Mouse (Mus musculus) kidney, postnatal 0 days (tissue): ENCODE data around the gene Ccl2. TPM values are rescaled to one million over a fixed set of nuclear protein-coding genes. Genes with fewer than 3 reads are reported as not detected.
A peak's percentile ranks its signal among the peaks of the same experiment; 100 is the strongest.

Experiments used
- ATAC-seq: fragments of 200-750 bp; cut with Nextera tagmentation; replicated peaks from 2 replicates; pipeline ENCODE4 v1.8.0; 2017; ENCODE audit warnings: low read depth, moderate number of reproducible peaks, moderate TSS enrichment, moderate library complexity; ENCODE audit not compliant: low FRiP score
- DNase-seq: peaks from one replicate; pipeline ENCODE4 v3.0.0-alpha.2; 2016; ENCODE audit warnings: low spot score
- H3K27ac ChIP-seq: fragments of 300-500 bp; sonication (generic); 2 replicates; pipeline ENCODE4 v1.5.1; 2014; ENCODE audit warnings: mild to moderate bottlenecking
- H3K27me3 ChIP-seq: fragments of 300-500 bp; sonication (generic); 2 replicates; pipeline ENCODE4 v1.6.1; 2014; ENCODE audit warnings: low read length, mixed read lengths; ENCODE audit not compliant: insufficient read depth
- H3K36me3 ChIP-seq: fragments of 300-500 bp; sonication (generic); 2 replicates; pipeline ENCODE4 v1.6.1; 2014; ENCODE audit warnings: low read length, mixed read lengths; ENCODE audit not compliant: insufficient read depth
- H3K4me1 ChIP-seq: fragments of 300-500 bp; sonication (generic); replicated peaks from 2 replicates; pipeline ENCODE4 v1.6.1; 2014; ENCODE audit warnings: antibody characterized with exemption, low read length, mixed read lengths; ENCODE audit not compliant: insufficient read depth
- H3K4me2 ChIP-seq: fragments of 300-500 bp; sonication (generic); 2 replicates; pipeline ENCODE4 v1.6.1; 2014; ENCODE audit warnings: mild to moderate bottlenecking, low read length, moderate library complexity, mixed read lengths
- H3K4me3 ChIP-seq: fragments of 300-500 bp; sonication (generic); replicated peaks from 2 replicates; pipeline ENCODE4 v1.5.1; 2014; ENCODE audit warnings: low read depth, low read length
- H3K9ac ChIP-seq: fragments of 300-500 bp; sonication (generic); 2 replicates; pipeline ENCODE4 v1.6.1; 2014; ENCODE audit warnings: low read depth, low read length
- H3K9me3 ChIP-seq: fragments of 300-500 bp; sonication (generic); replicated peaks from 2 replicates; pipeline ENCODE4 v1.6.1; 2016; ENCODE audit warnings: low read length, inconsistent platforms, mixed read lengths
- CTCF ChIP-seq: IDR thresholded peaks from 2 replicates; pipeline ENCODE4 v1.5.1; 2016; ENCODE audit warnings: antibody characterized with exemption, low read depth, mild to moderate bottlenecking, moderate library complexity
- WGBS: fragments of 180-500 bp; shearing (Covaris S2); extraction: QIAGEN DNeasy Blood & Tissue Kit; methylation state at CpG from one replicate; pipeline ENCODE4 v1.1.7; 2014; 5-methylcytosine and 5-hydroxymethylcytosine counted together
- polyA plus RNA-seq: library from polyadenylated mRNA; unstranded; fragments of >200 nt; fragmentation: Nextera tagmentation; extraction: Ambion mirVana; gene quantifications from 2 replicates; pipeline ENCODE4 v1.2.1, GENCODE M21; 2015

Gene Ccl2
- polyA plus RNA-seq, result 2.1 and 2.4 TPM in 2 replicates

GRCm38 (mm10) chr11:82035356-82035755, at the start of gene Ccl2:
Ccl2 (plus strand) TSS chr11:82035571.
- no peak within 1 kb of the TSS for H3K4me3 ChIP-seq
- ATAC-seq (no peak), DNase-seq (no peak)
- H3K9me3 ChIP-seq, result no peaks in the 10 kb centered on the region
- H3K4me2 ChIP-seq, result no peak within 1 kb of the TSS
- no peaks in the 10 kb centered on the region for H3K27me3 ChIP-seq
- H3K4me1 ChIP-seq, result peaks cover 3% of the 10 kb centered on the region; the same call in 1 of the 2 replicates
- no peak within 1 kb of the TSS for H3K9ac ChIP-seq
- TF ChIP-seq CTCF, result no peak
- H3K27ac ChIP-seq, result no peak within 1 kb of the TSS
- WGBS, result 36% methylated on average over 5 of the region's 5 CpGs
- no peaks in the 10 kb centered on the region for H3K36me3 ChIP-seq

- H3K27me3 ChIP-seq, result no peaks in the 10 kb centered on the region
- DNase-seq (peak; percentile 78), ATAC-seq (no peak)
- no peak overlapping the region for H3K9ac ChIP-seq
- no peaks in the 10 kb centered on the region for H3K4me1 ChIP-seq
- no peak overlapping the region for H3K4me3 ChIP-seq
- no peaks in the 10 kb centered on the region for H3K9me3 ChIP-seq
- H3K4me2 ChIP-seq, result no peak overlapping the region
- no peak overlapping the region for H3K27ac ChIP-seq
- peak; percentile 100 for TF ChIP-seq CTCF
- H3K36me3 ChIP-seq, result no peaks in the 10 kb centered on the region
- WGBS, result 53% methylated on average over 10 of the region's 10 CpGs
These were observed 39.1 kb upstream of the Ccl2 start for GRCm38 (mm10) chr11:81996172-81996841.

GRCm38 (mm10) chr11:81997085-81997484, 38.3 kb upstream of the Ccl2 start:
- DNase-seq (no peak), ATAC-seq (no peak)
- no peak overlapping the region for H3K9ac ChIP-seq
- no peaks in the 10 kb centered on the region for H3K9me3 ChIP-seq
- WGBS, result 83% methylated on average over 5 of the region's 5 CpGs
- no peaks in the 10 kb centered on the region for H3K36me3 ChIP-seq
- no peak for TF ChIP-seq CTCF
- no peaks in the 10 kb centered on the region for H3K4me1 ChIP-seq
- no peak overlapping the region for H3K4me3 ChIP-seq
- no peak overlapping the region for H3K4me2 ChIP-seq
- H3K27me3 ChIP-seq, result no peaks in the 10 kb centered on the region
- H3K27ac ChIP-seq, result no peak overlapping the region

GRCm38 (mm10) chr11:81998646-81999045, 36.7 kb upstream of the Ccl2 start:
- Histone ChIP-seq H3K9ac (no peak overlapping the region), H3K9me3 (no peaks in the 10 kb centered on the region), H3K27me3 (no peaks in the 10 kb centered on the region), H3K27ac (no peak overlapping the region), H3K4me2 (no peak overlapping the region), H3K36me3 (no peaks in the 10 kb centered on the region), H3K4me1 (no peaks in the 10 kb centered on the region), H3K4me3 (no peak overlapping the region)
- no peak for ATAC-seq
- no peak for TF ChIP-seq CTCF
- WGBS, result 82% methylated on average over 3 of the region's 3 CpGs
- DNase-seq, result no peak

- no peaks in the 10 kb centered on the region for H3K4me1 ChIP-seq
- no peak for TF ChIP-seq CTCF
- no peaks in the 10 kb centered on the region for H3K36me3 ChIP-seq
- no peak overlapping the region for H3K9ac ChIP-seq
- no peak overlapping the region for H3K4me3 ChIP-seq
- H3K27me3 ChIP-seq, result no peaks in the 10 kb centered on the region
- ATAC-seq, result no peak
- no peaks in the 10 kb centered on the region for H3K9me3 ChIP-seq
- no peak overlapping the region for H3K4me2 ChIP-seq
- H3K27ac ChIP-seq, result no peak overlapping the region
- WGBS, result 76% methylated on average over 4 of the region's 4 CpGs
- DNase-seq, result no peak
These were observed 35.9 kb upstream of the Ccl2 start for GRCm38 (mm10) chr11:81999469-81999868.

- H3K4me3 ChIP-seq, result no peak overlapping the region
- 48% methylated on average over 5 of the region's 5 CpGs for WGBS
- H3K9me3 ChIP-seq, result no peaks in the 10 kb centered on the region
- DNase-seq, result no peak
- no peak overlapping the region for H3K9ac ChIP-seq
- no peak overlapping the region for H3K27ac ChIP-seq
- H3K27me3 ChIP-seq, result no peaks in the 10 kb centered on the region
- no peaks in the 10 kb centered on the region for H3K4me1 ChIP-seq
- ATAC-seq, result no peak
- no peaks in the 10 kb centered on the region for H3K36me3 ChIP-seq
- TF ChIP-seq CTCF, result no peak
- H3K4me2 ChIP-seq, result no peak overlapping the region
These were observed 34.8 kb upstream of the Ccl2 start for GRCm38 (mm10) chr11:82000581-82000980.

- Histone ChIP-seq H3K4me1 (no peaks in the 10 kb centered on the region), H3K36me3 (no peaks in the 10 kb centered on the region), H3K4me2 (no peak overlapping the region), H3K9ac (no peak overlapping the region), H3K9me3 (no peaks in the 10 kb centered on the region), H3K27me3 (no peaks in the 10 kb centered on the region), H3K4me3 (no peak overlapping the region), H3K27ac (no peak overlapping the region)
- no peak for DNase-seq
- ATAC-seq, result no peak
- 54% methylated on average over 2 of the region's 2 CpGs for WGBS
- no peak for TF ChIP-seq CTCF
These were observed 30.6 kb upstream of the Ccl2 start for GRCm38 (mm10) chr11:82004810-82005209.
